Comparison of ENCODE assay signal across 21 mouse cellular contexts in genomic region chr9:116245136-116245535, GRCm38 (mm10).
A peak's percentile ranks its signal among the peaks of the same experiment; 100 is the strongest.
DNase-seq lines count a peak whose midpoint lies in the region; ATAC-seq and TF ChIP-seq lines count a peak whose summit lies in the region.
"Had no signal": no experiment of that assay in that cellular context is flagged by ENCODE, and none has a peak within 500 bp of the region (broad histone marks: within the 10 kb centered on the region; RNA-seq: fewer than 3 reads in every experiment).

No protein-coding gene starts in this region.

- WGBS in heart, embryonic 15.5 days = 46% methylated on average over 5 of the region's 5 CpGs
- 49% methylated on average over 5 of the region's 5 CpGs for WGBS in lung, embryonic 14.5 days
- WGBS in intestine, postnatal 0 days = 55% methylated on average over 5 of the region's 5 CpGs

- ATAC-seq in heart, embryonic 15.5 days (replicated peaks; ENCODE audit: insufficient number of reproducible peaks, insufficient read depth, low FRiP score, low read depth) = peak; percentile 45; the same call in 1 of the 2 replicates
- peak; percentile 26; the same call in 1 of the 2 replicates for ATAC-seq in lung, embryonic 14.5 days (ENCODE audit: insufficient read depth)
- ATAC-seq in intestine, postnatal 0 days = peak; percentile 33; the same call in 1 of the 2 replicates
- ATAC-seq: forebrain, postnatal 0 days; midbrain, embryonic 15.5 days had no signal

- no peak overlapping the region for H3K4me2 ChIP-seq in heart, embryonic 15.5 days
- H3K4me2 ChIP-seq in lung, embryonic 14.5 days = no peak overlapping the region
- H3K4me2 ChIP-seq in intestine, postnatal 0 days (replicated peaks; ENCODE audit: low read depth) = no peak overlapping the region
- H3K4me2 ChIP-seq: embryonic facial prominence, embryonic 12.5 days; midbrain, embryonic 15.5 days; neural tube, embryonic 12.5 days had no signal

- TF ChIP-seq CTCF in lung, embryonic 14.5 days (IDR thresholded peaks at IDR 0.05; ENCODE audit: low read depth) = no peak
- TF ChIP-seq CTCF in intestine, postnatal 0 days (IDR thresholded peaks at IDR 0.05; ENCODE audit: low read depth) = no peak

- DNase-seq in heart, adult 8-10 months (ENCODE audit: low spot score) = no peak
- peak; percentile 72 for DNase-seq in lung, embryonic 14.5 days
- DNase-seq in lung, postnatal 14 days = no peak
- peak; percentile 21 for DNase-seq in 416B (ENCODE audit: low read depth)
- DNase-seq in left cerebral cortex, postnatal 4 days = no peak
- no peak for DNase-seq in cerebellum, postnatal 10 days
- DNase-seq: adrenal gland, adult 2 months; cerebellum, adult 11 months; cerebellum, adult 9-11 months; forebrain, postnatal 0 days; gastrocnemius, postnatal 25 days; heart, postnatal 14 days; right cerebral cortex, postnatal 14 days; spleen, adult 18-20 months had no signal

- H3K9me3 ChIP-seq in heart, embryonic 15.5 days (replicated peaks) = no peaks in the 10 kb centered on the region
- no peaks in the 10 kb centered on the region for H3K9me3 ChIP-seq in lung, embryonic 14.5 days (ENCODE audit: low read depth, low read length)
- H3K9me3 ChIP-seq in intestine, postnatal 0 days (ENCODE audit: control insufficient read depth) = no peaks in the 10 kb centered on the region
- H3K9me3 ChIP-seq: embryonic facial prominence, embryonic 12.5 days; heart, embryonic 10.5 days; midbrain, embryonic 15.5 days; neural tube, embryonic 12.5 days had no signal

- no peaks in the 10 kb centered on the region for H3K36me3 ChIP-seq in heart, embryonic 15.5 days
- H3K36me3 ChIP-seq in lung, embryonic 14.5 days (ENCODE audit: insufficient read depth) = no peaks in the 10 kb centered on the region
- H3K36me3 ChIP-seq in intestine, postnatal 0 days (ENCODE audit: control insufficient read depth, insufficient read depth) = no peaks in the 10 kb centered on the region
- H3K36me3 ChIP-seq: embryonic facial prominence, embryonic 12.5 days; heart, embryonic 10.5 days; midbrain, embryonic 15.5 days; neural tube, embryonic 12.5 days had no signal

- H3K9ac ChIP-seq in heart, embryonic 15.5 days = no peak overlapping the region
- no peak overlapping the region for H3K9ac ChIP-seq in lung, embryonic 14.5 days
- no peak overlapping the region for H3K9ac ChIP-seq in intestine, postnatal 0 days (ENCODE audit: low read depth, low read length)
- H3K9ac ChIP-seq: embryonic facial prominence, embryonic 12.5 days; forebrain, postnatal 0 days; midbrain, embryonic 15.5 days; neural tube, embryonic 12.5 days had no signal

- intact Hi-C loops in left cerebral cortex, postnatal 4 days (cut with DNase I) = no loop called here

- no peak overlapping the region for H3K4me3 ChIP-seq in heart, embryonic 15.5 days
- no peak overlapping the region for H3K4me3 ChIP-seq in lung, embryonic 14.5 days (ENCODE audit: low read depth, low read length)
- no peak overlapping the region for H3K4me3 ChIP-seq in intestine, postnatal 0 days (ENCODE audit: low read depth, low read length)
- H3K4me3 ChIP-seq: embryonic facial prominence, embryonic 12.5 days; heart, embryonic 10.5 days; megakaryocyte, embryonic 14.5 days; midbrain, embryonic 15.5 days; neural tube, embryonic 12.5 days had no signal

- H3K27me3 ChIP-seq in heart, embryonic 15.5 days = no peaks in the 10 kb centered on the region
- no peaks in the 10 kb centered on the region for H3K27me3 ChIP-seq in lung, embryonic 14.5 days (ENCODE audit: insufficient read depth, low read length)
- no peaks in the 10 kb centered on the region for H3K27me3 ChIP-seq in intestine, postnatal 0 days (replicated peaks; ENCODE audit: control insufficient read depth, insufficient read depth, low read length)
- H3K27me3 ChIP-seq: embryonic facial prominence, embryonic 12.5 days; megakaryocyte, embryonic 14.5 days; midbrain, embryonic 15.5 days; neural tube, embryonic 12.5 days had no signal

- peaks cover 14% of the 10 kb centered on the region for H3K4me1 ChIP-seq in heart, embryonic 15.5 days (replicated peaks)
- H3K4me1 ChIP-seq in lung, embryonic 14.5 days (ENCODE audit: insufficient read depth) = peaks cover 9% of the 10 kb centered on the region
- H3K4me1 ChIP-seq in intestine, postnatal 0 days (replicated peaks; ENCODE audit: control insufficient read depth, insufficient read depth, low read length) = no peaks in the 10 kb centered on the region
- H3K4me1 ChIP-seq: embryonic facial prominence, embryonic 12.5 days; midbrain, embryonic 15.5 days; neural tube, embryonic 12.5 days had no signal

- H3K27ac ChIP-seq in heart, embryonic 15.5 days = no peak overlapping the region
- no peak overlapping the region for H3K27ac ChIP-seq in lung, embryonic 14.5 days (ENCODE audit: low read depth)
- no peak overlapping the region for H3K27ac ChIP-seq in intestine, postnatal 0 days (ENCODE audit: low read depth, low read length)
- H3K27ac ChIP-seq: embryonic facial prominence, embryonic 12.5 days; heart, embryonic 10.5 days; midbrain, embryonic 15.5 days; neural tube, embryonic 12.5 days had no signal

Comparison
In these comparisons a context has a peak if more than half of its experiments do, and no peak if none do; other contexts are left out.
1. DNase-seq: peak in lung, embryonic 14.5 days (single experiment) and 416B (single experiment); none in heart, adult 8-10 months (single experiment), lung, postnatal 14 days (single experiment), left cerebral cortex, postnatal 4 days (single experiment) and cerebellum, postnatal 10 days (0 of 2).
2. Peak in every context shown above with its lines, with median percentiles within 50 percentile points of each other: ATAC-seq.